Mouse (Mus musculus) heart, embryonic 12.5 days (tissue): Measurements from ENCODE around the gene Fbxw24. TPM values are rescaled to one million over a fixed set of nuclear protein-coding genes. Genes with fewer than 3 reads are reported as not detected.

Source experiments
- polyA plus RNA-seq: library from polyadenylated mRNA; unstranded; fragments of >200 nt; fragmentation: Nextera tagmentation; extraction: Ambion mirVana; gene quantifications from 2 replicates; pipeline ENCODE4 v1.2.1, GENCODE M21; 2016

Gene Fbxw24
- polyA plus RNA-seq, 1 experiment from 2014 or later = not detected

Other genes with a start within 250 kb of the Fbxw24 start
- gene Fbxw22, start 221.8 kb downstream of the Fbxw24 start, polyA plus RNA-seq = not detected in 2 replicates
- not detected in 2 replicates for gene Fbxw16, start 176.9 kb downstream of the Fbxw24 start, polyA plus RNA-seq
- not detected in 2 replicates for gene Fbxw19, start 130.2 kb downstream of the Fbxw24 start, polyA plus RNA-seq
- gene Fbxw15, start 57.8 kb downstream of the Fbxw24 start, polyA plus RNA-seq = not detected in 2 replicates
- not detected in 2 replicates for gene Fbxw25, start 38.6 kb upstream of the Fbxw24 start, polyA plus RNA-seq
- not detected in 2 replicates for gene Fbxw18, start 76.6 kb upstream of the Fbxw24 start, polyA plus RNA-seq
- not detected in 2 replicates for gene Fbxw26, start 120.0 kb upstream of the Fbxw24 start, polyA plus RNA-seq
- gene Fbxw27, start 164.6 kb upstream of the Fbxw24 start, polyA plus RNA-seq = not detected in 2 replicates
- gene Spink8, start 186.2 kb upstream of the Fbxw24 start, polyA plus RNA-seq = not detected in 2 replicates
- 55.7 and 60.5 TPM in 2 replicates for gene Nme6, start 206.7 kb upstream of the Fbxw24 start, polyA plus RNA-seq
- gene Camp, start 223.6 kb upstream of the Fbxw24 start, polyA plus RNA-seq = 0.35 and 1.1 TPM in 2 replicates
- 27.6 and 28.6 TPM in 2 replicates for gene Cdc25a, start 249.5 kb upstream of the Fbxw24 start, polyA plus RNA-seq